Mouse (Mus musculus) cerebellum, adult 11 months (tissue): ENCODE results near the gene Neu4.
A peak's percentile ranks its signal among the peaks of the same experiment; 100 is the strongest.
"Not testable (repeated sequence)": the region's sequence is repeated elsewhere in the genome, so short reads cannot be mapped to it uniquely, and the experiment has no call there.

Experiments
- DNase-seq: peaks from one replicate; pipeline ENCODE4 v3.0.0; 2022

Gene Neu4

GRCm38 (mm10) chr1:94020151-94020550, at the start of gene Neu4:
Neu4 (plus strand) TSS chr1:94020451.
- DNase-seq, result no peak

- not testable (repeated sequence) for DNase-seq
Measured at GRCm38 (mm10) chr1:93970797-93971196, 49.5 kb upstream of the Neu4 start.

- DNase-seq, result not testable (repeated sequence)
Measured at GRCm38 (mm10) chr1:93975764-93976163, 44.5 kb upstream of the Neu4 start.

DNA sequence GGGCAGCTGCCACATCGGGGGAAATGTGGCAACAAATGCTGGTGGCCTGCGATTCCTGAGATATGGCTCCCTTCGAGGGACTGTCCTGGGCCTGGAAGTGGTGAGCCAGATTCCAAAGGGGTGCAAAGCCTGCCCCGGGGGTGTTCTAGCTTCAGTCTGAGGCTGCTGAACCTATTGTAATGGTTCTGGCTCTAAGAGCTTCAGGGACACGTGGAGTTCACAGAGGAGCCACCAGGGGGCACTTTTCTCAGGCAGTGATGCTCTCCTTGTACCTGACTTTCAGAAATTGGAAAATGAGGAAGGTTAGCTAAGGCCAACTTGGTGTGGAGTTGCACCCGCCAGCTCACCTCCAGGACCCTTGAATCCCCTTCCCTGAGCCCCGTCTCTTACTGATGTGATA, 42.0 kb upstream of the Neu4 start:
- not testable (repeated sequence) for DNase-seq

DNA sequence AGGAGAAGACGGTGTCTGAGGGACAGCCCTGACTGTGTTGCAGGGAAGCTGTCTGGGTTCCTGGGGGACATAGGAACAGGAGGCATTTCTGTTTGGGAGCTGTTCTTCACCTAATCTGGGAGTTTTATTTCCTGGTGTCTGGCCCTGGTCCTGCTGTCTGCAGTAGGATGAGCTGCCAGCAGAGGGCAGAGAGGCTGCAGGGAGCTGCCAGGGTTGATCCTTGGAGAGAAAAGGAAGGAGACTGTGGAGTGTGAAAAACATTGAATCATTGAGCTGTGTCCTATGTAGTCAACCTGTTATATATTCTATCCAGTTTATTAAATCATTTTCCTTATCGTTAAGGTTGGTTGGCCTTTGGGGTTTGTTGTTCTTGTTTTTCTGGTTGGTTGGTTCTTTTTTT, 39.3 kb upstream of the Neu4 start:
- not testable (repeated sequence) for DNase-seq

DNA sequence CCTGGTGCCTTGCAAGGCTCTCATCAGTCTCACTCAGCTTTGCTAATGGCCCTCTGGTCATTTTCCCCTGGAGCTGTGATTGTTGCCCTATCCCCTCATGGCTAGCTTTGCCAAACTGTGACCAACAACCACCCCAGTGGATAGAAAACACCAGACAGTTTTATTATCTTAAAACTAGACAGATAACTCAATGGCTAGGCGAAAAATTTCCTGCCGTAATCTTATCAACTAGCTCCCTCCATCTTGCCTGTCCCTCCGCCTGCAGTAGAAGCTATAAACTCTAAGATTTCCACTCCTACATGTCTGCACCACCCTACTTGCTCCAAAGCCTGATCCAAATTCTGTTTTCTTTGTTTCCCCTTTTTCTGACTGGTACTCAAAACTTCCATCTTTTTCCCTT, 34.1 kb upstream of the Neu4 start:
- DNase-seq, result no peak

DNA sequence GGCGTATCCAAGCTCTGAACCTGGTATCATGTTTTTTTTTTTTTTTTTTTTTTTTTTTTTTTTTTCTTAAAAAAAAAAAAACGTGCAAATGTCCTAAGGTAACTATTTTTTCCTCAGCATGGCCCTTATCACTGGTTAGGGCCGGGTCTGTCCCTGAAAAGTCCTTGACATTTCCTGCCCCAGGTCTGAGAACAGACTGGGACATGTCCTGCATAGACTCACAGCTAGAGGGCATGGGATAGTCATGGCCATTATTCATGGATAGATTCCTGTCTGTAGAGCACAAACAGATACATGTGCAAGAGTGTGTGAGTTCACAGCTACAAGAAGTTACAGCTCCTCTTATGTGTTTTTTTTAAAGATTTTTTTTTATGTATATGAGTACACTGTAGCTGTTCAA, 31.5 kb upstream of the Neu4 start:
- DNase-seq, result no peak

- not testable (repeated sequence) for DNase-seq
Measured at GRCm38 (mm10) chr1:93990209-93990608, 30.0 kb upstream of the Neu4 start, which contains the start of gene Gal3st2c. Gal3st2c (plus strand) TSS chr1:93990509.

GRCm38 (mm10) chr1:93991068-93991467, 29.2 kb upstream of the Neu4 start:
- DNase-seq, result not testable (repeated sequence)

DNA sequence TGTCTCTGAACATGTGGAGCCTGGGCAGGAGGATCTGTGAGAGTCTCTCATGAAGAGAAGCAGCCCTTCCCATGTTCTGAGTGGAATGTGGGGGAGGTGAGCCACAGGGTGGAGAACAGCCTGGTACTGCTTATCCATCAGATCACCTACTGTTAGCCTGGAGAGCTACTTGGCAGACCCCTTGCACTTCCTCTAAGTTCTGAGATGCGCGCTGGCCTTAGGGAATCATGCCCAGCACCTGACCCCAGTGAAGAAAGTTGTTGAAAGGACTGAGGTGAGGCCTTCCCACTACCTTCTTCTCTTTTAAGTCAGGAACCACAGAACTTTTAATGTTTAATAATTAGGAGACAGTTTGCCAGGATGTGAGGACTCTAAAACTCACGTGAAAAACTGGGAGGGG, 28.8 kb upstream of the Neu4 start:
- not testable (repeated sequence) for DNase-seq

DNA sequence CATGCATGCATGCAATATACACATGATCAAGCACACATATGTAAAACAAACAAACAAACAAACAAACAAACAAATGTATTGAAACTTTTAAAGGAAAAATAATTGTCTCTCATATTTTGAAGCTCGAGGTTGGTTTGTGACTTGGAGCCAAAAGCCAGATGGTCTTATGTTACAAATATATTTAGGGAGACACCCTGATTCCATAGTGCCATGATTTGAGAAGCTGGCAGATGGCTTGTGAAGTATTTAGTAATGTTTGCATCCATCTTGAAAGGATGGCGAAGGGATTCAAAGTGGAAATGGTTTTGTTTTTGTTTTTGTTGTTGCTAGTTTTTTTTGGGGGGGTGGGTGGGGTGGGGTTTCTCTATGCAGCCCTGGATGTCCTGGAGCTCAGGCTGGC, 19.2 kb upstream of the Neu4 start:
- no peak for DNase-seq

DNA sequence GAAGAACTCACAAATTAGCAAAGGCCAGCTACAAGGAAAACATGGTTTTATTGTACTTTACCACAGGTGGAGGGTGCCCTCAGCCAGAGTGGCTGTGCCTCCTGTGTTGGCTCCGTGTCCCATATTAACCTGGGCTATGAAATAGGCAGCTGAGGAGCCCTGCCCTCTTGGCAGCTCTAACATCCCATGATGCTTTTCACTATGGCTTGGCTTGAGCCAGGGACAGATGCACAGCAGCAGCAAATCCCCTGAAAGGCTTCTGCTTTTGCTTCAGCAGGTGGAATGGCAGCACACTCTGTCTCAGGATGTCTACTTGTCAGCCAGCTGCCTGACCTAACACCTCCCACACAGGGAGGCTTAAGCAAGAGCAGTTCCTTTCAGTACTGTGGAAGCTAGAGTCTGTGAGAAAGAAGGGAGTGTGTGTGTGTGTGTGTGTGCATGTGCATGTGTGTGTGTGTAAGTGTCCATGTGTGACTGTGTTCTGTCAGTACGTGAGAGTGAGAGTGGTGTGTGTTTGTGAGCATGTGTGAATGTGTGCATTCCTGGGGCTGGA, 14.2 kb upstream of the Neu4 start:
- not testable (repeated sequence) for DNase-seq

- not testable (repeated sequence) for DNase-seq
Measured at GRCm38 (mm10) chr1:94008826-94009225, 11.4 kb upstream of the Neu4 start.

DNA sequence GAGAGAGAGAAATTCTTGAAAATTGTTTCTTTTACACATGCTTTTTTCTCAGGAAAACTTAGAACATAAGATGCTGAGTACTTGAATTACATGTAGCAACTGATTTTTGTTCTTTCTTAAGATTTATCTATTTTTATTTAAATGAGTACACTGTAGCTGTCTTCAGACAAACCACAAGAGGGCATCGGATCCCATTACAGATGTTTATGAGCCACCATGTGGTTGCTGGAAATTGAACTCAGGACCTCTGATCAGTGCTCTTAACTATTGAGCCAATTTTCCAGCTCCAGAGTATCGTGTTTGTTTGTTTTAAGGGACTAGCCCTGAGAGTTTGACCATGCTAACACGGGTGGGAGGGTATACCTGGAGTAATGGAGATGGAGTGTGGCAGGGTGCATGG, 8.6 kb upstream of the Neu4 start:
- no peak for DNase-seq

DNA sequence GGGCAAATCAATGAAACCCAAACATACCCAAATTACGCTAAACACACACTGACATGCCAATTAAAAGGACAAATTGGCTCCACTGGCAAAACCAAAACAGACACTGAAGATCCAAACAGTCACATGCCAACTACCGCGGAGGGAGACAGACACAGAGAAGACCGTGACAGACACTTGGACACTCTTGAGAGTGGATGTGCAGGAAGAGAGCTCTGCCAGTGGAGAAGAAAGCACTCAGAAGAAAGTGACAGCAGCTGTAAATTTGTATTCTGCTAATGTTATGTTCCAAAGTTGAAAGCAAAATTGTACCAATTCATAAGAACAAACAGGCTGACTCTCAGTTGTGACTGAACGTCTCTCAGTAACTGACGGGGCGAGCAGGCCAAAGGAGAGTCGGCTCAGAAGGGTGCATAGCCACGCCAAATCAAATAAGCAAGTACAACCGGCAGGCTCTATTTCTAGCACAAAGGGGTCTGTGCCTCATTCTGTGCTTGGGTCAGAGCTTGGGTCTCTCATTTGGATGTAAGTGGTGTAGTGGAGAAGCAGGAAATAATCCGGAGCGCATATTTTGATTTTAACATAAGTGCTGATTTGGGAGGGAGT, 7.4 kb downstream of the Neu4 start:
- no peak for DNase-seq

DNA sequence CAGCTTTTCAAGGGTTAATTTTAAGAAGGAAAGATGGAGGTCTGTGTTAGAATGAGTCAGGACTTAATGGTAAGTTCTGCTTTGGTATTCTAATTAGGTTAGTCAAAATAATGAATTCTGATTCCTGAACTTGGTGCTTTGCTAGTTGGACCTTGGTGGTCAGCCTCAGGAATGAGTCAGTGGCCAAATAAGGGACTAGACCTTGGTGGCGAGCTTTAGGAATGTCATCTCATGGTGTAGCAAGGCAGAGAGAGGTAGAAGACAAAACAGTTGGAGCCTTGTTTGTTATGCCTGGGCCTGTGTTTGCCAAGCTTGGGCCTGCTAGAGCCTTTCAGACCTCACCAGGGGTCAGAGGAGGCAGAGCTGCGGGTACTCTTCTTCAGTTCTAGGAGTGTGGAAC, 8.5 kb downstream of the Neu4 start:
- DNase-seq, result no peak

GRCm38 (mm10) chr1:94033075-94033602, 12.9 kb downstream of the Neu4 start:
- no peak for DNase-seq

DNA sequence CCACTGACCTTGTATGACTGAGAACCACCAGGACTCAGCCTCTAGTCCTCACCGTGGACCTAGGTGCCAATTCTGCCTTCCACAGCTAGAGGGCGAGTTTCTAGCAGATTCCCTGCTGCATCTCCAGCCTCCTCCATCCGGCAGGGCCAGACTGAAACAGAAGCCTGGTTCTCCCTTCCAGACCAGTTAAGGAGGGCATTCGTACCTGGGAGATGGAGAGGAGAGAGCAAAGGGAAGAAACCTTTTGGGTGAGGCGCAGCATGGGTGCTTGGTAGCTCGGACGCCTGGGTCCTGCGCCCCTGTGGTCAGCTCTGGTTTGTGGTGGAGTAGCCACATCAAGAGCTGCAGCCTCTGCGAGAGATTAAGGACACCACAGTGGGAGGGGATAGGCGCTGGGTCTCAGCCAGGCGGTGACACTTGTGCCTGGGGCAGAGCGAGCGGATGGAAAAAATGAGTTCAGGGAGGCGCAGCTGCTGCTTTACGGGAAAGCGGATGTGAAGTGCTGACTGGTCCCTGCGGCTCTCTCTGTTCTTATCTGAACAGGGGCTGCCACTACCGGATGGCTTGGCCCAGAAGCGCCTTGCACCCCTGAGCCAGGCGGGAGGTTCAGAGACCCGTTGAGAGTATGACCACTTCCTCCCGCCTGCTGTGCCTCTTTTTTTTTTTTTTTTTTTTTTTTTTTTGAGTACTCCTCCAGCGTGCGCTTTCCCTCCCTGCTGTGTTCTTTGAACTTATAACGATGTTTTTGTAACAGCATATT, 14.9 kb downstream of the Neu4 start:
- DNase-seq, result peak; percentile 81

- no peak for DNase-seq
Measured at GRCm38 (mm10) chr1:94040391-94040790, 20.1 kb downstream of the Neu4 start.

GRCm38 (mm10) chr1:94045559-94045958, 25.3 kb downstream of the Neu4 start:
- no peak for DNase-seq

GRCm38 (mm10) chr1:94046544-94046943, 26.3 kb downstream of the Neu4 start:
- DNase-seq, result no peak

DNA sequence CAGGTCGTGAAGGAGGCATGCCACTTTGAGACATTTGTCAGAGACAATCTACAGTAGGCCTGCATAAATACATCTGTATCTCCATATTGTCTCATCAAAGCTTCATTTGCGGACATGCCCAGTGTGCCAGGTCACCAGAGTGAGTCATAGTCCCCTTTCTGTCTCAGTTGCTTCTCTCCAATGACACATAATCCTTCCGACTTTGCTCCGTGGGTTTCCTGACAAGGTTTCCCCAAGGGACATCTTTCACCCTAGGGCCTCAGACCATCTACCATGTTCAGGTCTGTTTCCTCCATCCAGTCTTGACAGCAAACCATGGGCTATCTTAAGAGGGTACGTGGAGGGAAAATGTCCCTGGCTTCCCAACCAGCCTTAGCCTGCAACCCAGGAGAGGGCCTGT, 30.9 kb downstream of the Neu4 start:
- DNase-seq, result no peak

- DNase-seq, result no peak
Measured at GRCm38 (mm10) chr1:94052373-94052772, 32.1 kb downstream of the Neu4 start, which contains the start of gene Pdcd1. Pdcd1 (minus strand) TSS chr1:94052553.
